Mouse (Mus musculus) midbrain, postnatal 0 days (tissue): ENCODE measurements around the gene Pitpnm3. TPM values are rescaled to one million over a fixed set of nuclear protein-coding genes. Genes with fewer than 3 reads are reported as not detected.
A peak's percentile ranks its signal among the peaks of the same experiment; 100 is the strongest.

Source experiments
- ATAC-seq: fragments of 200-750 bp; cut with Nextera tagmentation; 2 replicates; pipeline ENCODE4 v1.8.0; 2017; ENCODE audit warnings: moderate number of reproducible peaks, mild to moderate bottlenecking, moderate TSS enrichment, moderate library complexity; ENCODE audit not compliant: low FRiP score
- DNase-seq: peaks from one replicate; pipeline ENCODE4 v3.0.0-alpha.2; 2015; ENCODE audit warnings: low spot score
- H3K27ac ChIP-seq: fragments of 300-500 bp; sonication (generic); 2 replicates; pipeline ENCODE4 v1.5.1; 2014; ENCODE audit warnings: low read depth, mild to moderate bottlenecking, low read length, mixed read lengths
- H3K27me3 ChIP-seq: fragments of 300-500 bp; sonication (generic); 2 replicates; pipeline ENCODE4 v1.6.1; 2014; ENCODE audit warnings: low read length, control low read depth, mixed read lengths; ENCODE audit not compliant: insufficient read depth
- H3K36me3 ChIP-seq: fragments of 300-500 bp; sonication (generic); 2 replicates; pipeline ENCODE4 v1.6.1; 2014; ENCODE audit warnings: low read length, control low read depth, mixed read lengths; ENCODE audit not compliant: insufficient read depth
- H3K4me1 ChIP-seq: fragments of 300-500 bp; sonication (generic); 2 replicates; pipeline ENCODE4 v1.6.1; 2014; ENCODE audit warnings: mild to moderate bottlenecking, control low read depth, antibody characterized with exemption, low read length, mixed read lengths; ENCODE audit not compliant: insufficient read depth
- H3K4me2 ChIP-seq: fragments of 300-500 bp; sonication (generic); 2 replicates; pipeline ENCODE4 v1.6.1; 2014; ENCODE audit warnings: low read depth, mild to moderate bottlenecking, low read length, mixed read lengths; ENCODE audit not compliant: poor library complexity, severe bottlenecking
- H3K4me3 ChIP-seq: fragments of 300-500 bp; sonication (generic); 2 replicates; pipeline ENCODE4 v1.5.1; 2014; ENCODE audit warnings: low read depth, mild to moderate bottlenecking, low read length, moderate library complexity
- H3K9ac ChIP-seq: fragments of 300-500 bp; sonication (generic); replicated peaks from 2 replicates; pipeline ENCODE4 v1.6.1; 2014; ENCODE audit warnings: mild to moderate bottlenecking, low read length, moderate library complexity, mixed read lengths; ENCODE audit not compliant: poor library complexity, severe bottlenecking
- H3K9me3 ChIP-seq: fragments of 300-500 bp; sonication (generic); 2 replicates; pipeline ENCODE4 v1.6.1; 2016; ENCODE audit warnings: low read length, control low read depth
- CTCF ChIP-seq: IDR thresholded peaks from 2 replicates; pipeline ENCODE4 v1.5.1; 2016; ENCODE audit warnings: antibody characterized with exemption, mild to moderate bottlenecking
- WGBS: fragments of 180-500 bp; shearing (Covaris S2); extraction: QIAGEN DNeasy Blood & Tissue Kit; methylation state at CpG from one replicate; pipeline ENCODE4 v1.1.7; 2014; 5-methylcytosine and 5-hydroxymethylcytosine counted together
- polyA plus RNA-seq: library from polyadenylated mRNA; unstranded; fragments of >200 nt; fragmentation: Nextera tagmentation; extraction: Ambion mirVana; gene quantifications from 2 replicates; pipeline ENCODE4 v1.2.1, GENCODE M21; 2015
- total RNA-seq: library from RNA; depleted of rRNA; stranded (reverse); fragments of >200 nt; gene quantifications from 2 replicates; pipeline ENCODE4 v1.2.3, GENCODE M21; 2014

Gene Pitpnm3
- total and polyA plus RNA-seq, 2 experiments from 2014 or later, result 7.9 to 33.0 TPM

GRCm38 (mm10) chr11:72050895-72051858, 84.4 kb downstream of the Pitpnm3 start:
- no peaks in the 10 kb centered on the region for H3K9me3 ChIP-seq
- 3% methylated on average over 43 of the region's 45 CpGs for WGBS
- H3K27ac ChIP-seq, result peak overlapping the region; percentile 74
- H3K4me1 ChIP-seq, result 0 out of 2 replicates have a peak, but pooled peaks cover 8% of the 10 kb centered on the region
- H3K4me3 ChIP-seq, result peak overlapping the region; percentile 57
- peak; percentile 77 for DNase-seq
- no peaks in the 10 kb centered on the region for H3K36me3 ChIP-seq
- ATAC-seq, result peak; percentile 78
- peak; percentile 82 for TF ChIP-seq CTCF
- peak overlapping the region; percentile 83 for H3K9ac ChIP-seq
- peak overlapping the region; percentile 83 for H3K4me2 ChIP-seq
- no peaks in the 10 kb centered on the region for H3K27me3 ChIP-seq

- H3K4me2 ChIP-seq, result peak overlapping the region; percentile 83
- peak overlapping the region; percentile 74 for H3K27ac ChIP-seq
- H3K4me1 ChIP-seq, result 0 out of 2 replicates have a peak, but pooled peaks cover 8% of the 10 kb centered on the region
- 16% methylated on average over 14 of the region's 14 CpGs for WGBS
- DNase-seq, result peak; percentile 51
- peak overlapping the region; percentile 57 for H3K4me3 ChIP-seq
- H3K9ac ChIP-seq, result peak overlapping the region; percentile 83
- no peaks in the 10 kb centered on the region for H3K9me3 ChIP-seq
- TF ChIP-seq CTCF, result peak; percentile 8; the same call in 1 of the 2 replicates
- no peaks in the 10 kb centered on the region for H3K36me3 ChIP-seq
- peak; percentile 5; the same call in 1 of the 2 replicates for ATAC-seq
- no peaks in the 10 kb centered on the region for H3K27me3 ChIP-seq
These were observed 85.2 kb downstream of the Pitpnm3 start for GRCm38 (mm10) chr11:72050168-72050894.

GRCm38 (mm10) chr11:72049171-72049759, 86.3 kb downstream of the Pitpnm3 start:
- H3K4me3 ChIP-seq, result no peak overlapping the region
- H3K27me3 ChIP-seq, result no peaks in the 10 kb centered on the region
- ATAC-seq (no peak), DNase-seq (no peak)
- no peak overlapping the region for H3K27ac ChIP-seq
- WGBS, result 74% methylated on average over 8 of the region's 8 CpGs
- H3K36me3 ChIP-seq, result 0 out of 2 replicates have a peak, but pooled peaks cover 3% of the 10 kb centered on the region
- H3K4me1 ChIP-seq, result 0 out of 2 replicates have a peak, but pooled peaks cover 8% of the 10 kb centered on the region
- H3K9ac ChIP-seq, result no peak overlapping the region
- H3K4me2 ChIP-seq, result no peak overlapping the region
- no peaks in the 10 kb centered on the region for H3K9me3 ChIP-seq
- TF ChIP-seq CTCF, result no peak

- H3K9me3 ChIP-seq, result no peaks in the 10 kb centered on the region
- no peak overlapping the region for H3K27ac ChIP-seq
- 0 out of 2 replicates have a peak, but pooled peaks cover 3% of the 10 kb centered on the region for H3K36me3 ChIP-seq
- H3K4me1 ChIP-seq, result 0 out of 2 replicates have a peak, but pooled peaks cover 8% of the 10 kb centered on the region
- no peak for TF ChIP-seq CTCF
- H3K4me2 ChIP-seq, result no peak overlapping the region
- ATAC-seq, result no peak
- DNase-seq, result no peak
- H3K9ac ChIP-seq, result no peak overlapping the region
- no peaks in the 10 kb centered on the region for H3K27me3 ChIP-seq
- H3K4me3 ChIP-seq, result no peak overlapping the region
- WGBS, result 66% methylated on average over 6 of the region's 6 CpGs
These were observed 86.8 kb downstream of the Pitpnm3 start for GRCm38 (mm10) chr11:72048730-72049129.

- no peak overlapping the region for H3K4me2 ChIP-seq
- H3K27me3 ChIP-seq, result no peaks in the 10 kb centered on the region
- H3K9ac ChIP-seq, result no peak overlapping the region
- H3K36me3 ChIP-seq, result 0 out of 2 replicates have a peak, but pooled peaks cover 3% of the 10 kb centered on the region
- DNase-seq (no peak), ATAC-seq (no peak)
- H3K4me1 ChIP-seq, result peaks cover 15% of the 10 kb centered on the region; the same call in 1 of the 2 replicates
- TF ChIP-seq CTCF, result no peak
- 81% methylated on average over 3 of the region's 3 CpGs for WGBS
- no peak overlapping the region for H3K4me3 ChIP-seq
- no peaks in the 10 kb centered on the region for H3K9me3 ChIP-seq
- no peak overlapping the region for H3K27ac ChIP-seq
These were observed 91.3 kb downstream of the Pitpnm3 start for GRCm38 (mm10) chr11:72044231-72044630.
